Mouse (Mus musculus): ENCODE data around the gene Kcne1. TPM values are rescaled to one million over a fixed set of nuclear protein-coding genes. Genes with fewer than 3 reads are reported as not detected.

The Kcne1 gene
- polyA plus RNA-seq, 1 experiment from 2014 or later: not detected

DNA sequence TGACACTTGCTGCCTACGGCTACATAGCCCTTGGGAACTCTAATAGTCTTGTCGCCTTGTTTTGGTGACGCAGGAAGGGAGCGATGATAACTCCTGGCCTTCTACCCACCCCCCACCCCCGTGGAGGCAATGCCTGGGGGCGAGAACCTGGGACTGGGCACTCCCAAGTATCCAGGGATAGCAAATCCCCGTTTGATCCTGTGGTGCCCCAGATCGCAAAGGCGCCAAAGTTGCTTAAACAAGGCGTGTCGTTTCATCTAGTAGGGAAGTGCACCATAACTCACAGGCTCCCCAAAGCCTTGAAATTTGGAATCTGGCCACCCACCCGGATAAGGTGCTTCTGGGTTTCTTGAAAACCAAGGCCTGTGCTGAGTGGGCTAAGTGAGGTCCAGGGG is 57.9 kb downstream of the Kcne1 start:
- H3K9ac ChIP-seq: peak overlapping the region; percentile 69
- H3K27ac ChIP-seq: no peak overlapping the region
- under 1% methylated on average over 12 of the region's 12 CpGs for WGBS
- peak overlapping the region; percentile 86 for H3K4me2 ChIP-seq (replicated peaks)
- no peaks in the 10 kb centered on the region for H3K9me3 ChIP-seq
- H3K4me3 ChIP-seq: peak overlapping the region; percentile 62
- ATAC-seq (ENCODE audit: low FRiP score, low read depth): peak; percentile 71
- peaks cover 13% of the 10 kb centered on the region for H3K36me3 ChIP-seq
- H3K27me3 ChIP-seq (replicated peaks): no peaks in the 10 kb centered on the region
- H3K4me1 ChIP-seq: peaks cover 12% of the 10 kb centered on the region

- ATAC-seq (ENCODE audit: low FRiP score, low read depth): peak; percentile 91
- Histone ChIP-seq H3K4me2 (replicated peaks) (peak within 1 kb of the TSS; percentile 86), H3K9me3 (no peaks in the 10 kb centered on the region), H3K4me1 (peaks cover 12% of the 10 kb centered on the region), H3K9ac (peak within 1 kb of the TSS; percentile 69), H3K27me3 (replicated peaks) (no peaks in the 10 kb centered on the region), H3K36me3 (peaks cover 8% of the 10 kb centered on the region), H3K27ac (no peak within 1 kb of the TSS; the same call in 1 of the 2 replicates), H3K4me3 (peak within 1 kb of the TSS; percentile 62)
- WGBS: 11% methylated on average over 32 of the region's 32 CpGs
Measured at GRCm38 (mm10) chr16:92300649-92301411, 58.4 kb downstream of the Kcne1 start, which contains the start of gene Smim11. Gene Smim11 (plus strand): TSS chr16:92301286.

Other genes starting within 250 kb of the Kcne1 start
- gene Kcne2, start 67.1 kb downstream of the Kcne1 start, polyA plus RNA-seq (2016; fragmentation: Nextera tagmentation; extraction: Ambion mirVana): 0.28 and 0.33 TPM in 2 replicates
- gene Smim11, start 58.2 kb downstream of the Kcne1 start, polyA plus RNA-seq (2016; fragmentation: Nextera tagmentation; extraction: Ambion mirVana): 106 and 109 TPM in 2 replicates
- not detected in 2 replicates for gene Fam243, start 38.0 kb downstream of the Kcne1 start, polyA plus RNA-seq (2016; fragmentation: Nextera tagmentation; extraction: Ambion mirVana)
- gene Rcan1, start 111.4 kb upstream of the Kcne1 start, polyA plus RNA-seq (2016; fragmentation: Nextera tagmentation; extraction: Ambion mirVana): 47.1 and 48.6 TPM in 2 replicates
- 0.59 and 0.66 TPM in 2 replicates for gene Clic6, start 126.3 kb upstream of the Kcne1 start, polyA plus RNA-seq (2016; fragmentation: Nextera tagmentation; extraction: Ambion mirVana)